Mouse (Mus musculus): Measurements from ENCODE around the gene Olfr1321.

The Olfr1321 gene

GRCm38 (mm10) chrX:49734959-49735358, at the start of gene Olfr1321:
TSS of gene Olfr1321 (minus strand) at chrX:49735059.
- DNase-seq (ENCODE audit: low spot score), result no peak

GRCm38 (mm10) chrX:49770828-49771227, 36.0 kb upstream of the Olfr1321 start:
- no peak for DNase-seq (ENCODE audit: low spot score)

GRCm38 (mm10) chrX:49745192-49745591, 10.3 kb upstream of the Olfr1321 start:
- DNase-seq (ENCODE audit: low spot score), result no peak

Measured in ovary, postnatal 14 days (tissue).